Mouse (Mus musculus): ENCODE measurements at regions not wholly inside any gene's neighbourhood (a gene's known extent, or its start where the extent isn't known, plus 50 kb on each side); places are given as distances from the start of the nearest gene placed in this dataset.
A peak's percentile ranks its signal among the peaks of the same experiment; 100 is the strongest.

DNA sequence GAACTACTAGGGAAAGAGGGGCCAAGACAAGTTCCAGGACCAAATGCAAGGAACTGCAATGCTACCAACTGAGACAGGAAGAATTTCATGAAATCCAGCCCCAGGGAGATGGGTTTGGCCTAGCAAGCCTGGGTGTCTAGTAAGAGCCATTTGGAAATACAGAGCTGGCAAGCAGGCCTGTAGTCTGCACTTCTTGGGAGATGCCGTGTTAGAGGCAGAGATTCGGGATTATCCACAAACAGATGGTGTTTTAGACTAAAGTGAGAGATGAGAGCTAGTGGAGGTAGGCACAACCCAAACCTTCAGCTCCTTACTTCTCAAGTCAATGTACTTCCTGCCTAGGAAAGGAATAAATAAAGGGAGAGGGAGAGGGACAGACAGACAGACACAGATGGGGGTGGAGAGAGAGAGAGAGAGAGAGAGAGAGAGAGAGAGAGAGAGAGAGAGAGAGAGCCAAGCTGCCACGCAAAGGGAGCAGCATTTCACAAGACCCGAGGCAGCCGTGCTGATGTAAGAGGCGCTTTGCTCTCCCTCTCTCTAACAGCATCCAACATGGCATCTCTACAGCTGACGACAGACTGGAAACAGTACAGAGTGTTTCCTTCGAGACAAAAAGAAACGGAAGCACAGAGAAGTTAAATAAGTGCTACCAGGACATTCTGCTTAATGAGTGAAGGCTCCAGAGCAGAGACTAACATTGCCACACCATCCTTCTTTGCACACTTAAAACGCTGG, 182.9 kb downstream of the Irs2 start:
- no peak for DNase-seq (ENCODE audit: low spot score)

DNA sequence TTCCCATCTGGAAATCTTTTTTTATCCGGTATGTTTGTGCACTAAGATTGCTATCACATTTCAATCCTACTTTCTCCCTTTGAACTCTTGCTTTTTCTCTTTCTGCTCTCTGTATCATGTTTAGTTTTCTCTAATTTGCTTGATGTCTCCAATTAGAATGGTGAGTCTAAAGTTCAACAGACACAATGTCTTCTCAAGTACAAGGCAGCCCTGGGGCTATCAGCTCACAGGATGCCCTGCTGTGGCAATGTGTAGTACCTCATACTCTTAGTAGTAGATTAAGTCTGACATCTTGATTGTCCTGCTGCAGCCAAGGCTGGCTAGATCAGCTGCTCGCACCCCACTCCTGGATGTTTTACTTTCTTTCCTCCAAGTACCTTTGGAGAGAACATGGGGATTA, 186.4 kb downstream of the Irs2 start:
- no peak for DNase-seq (ENCODE audit: low spot score)

DNA sequence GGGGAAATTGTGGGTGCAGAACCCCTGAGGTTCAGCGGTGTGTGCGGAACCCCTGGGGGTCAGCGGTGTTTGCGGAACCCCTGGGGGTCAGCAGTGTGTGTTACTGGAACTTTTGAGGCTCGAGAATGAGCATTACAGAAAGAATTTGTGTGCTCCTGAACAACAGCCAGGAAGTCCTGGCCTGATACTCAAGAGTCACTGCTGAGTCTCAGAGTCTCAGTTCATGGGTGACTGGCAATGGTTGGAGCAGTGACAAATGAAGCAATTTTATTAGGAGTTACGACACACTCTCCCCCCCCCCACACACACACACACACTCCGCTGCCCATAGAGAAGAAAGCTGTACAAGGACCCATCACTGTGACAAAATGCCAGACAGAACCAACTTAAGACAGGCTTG, 193.8 kb downstream of the Irs2 start:
- no peak for DNase-seq (ENCODE audit: low spot score)

- peak; percentile 75 for DNase-seq (ENCODE audit: low spot score)
Observed at GRCm38 (mm10) chr8:10812060-10812670, 196.1 kb downstream of the Irs2 start.

- no peak for DNase-seq (ENCODE audit: low spot score)
Observed at GRCm38 (mm10) chr8:10807040-10807439, 201.2 kb downstream of the Irs2 start.

DNA sequence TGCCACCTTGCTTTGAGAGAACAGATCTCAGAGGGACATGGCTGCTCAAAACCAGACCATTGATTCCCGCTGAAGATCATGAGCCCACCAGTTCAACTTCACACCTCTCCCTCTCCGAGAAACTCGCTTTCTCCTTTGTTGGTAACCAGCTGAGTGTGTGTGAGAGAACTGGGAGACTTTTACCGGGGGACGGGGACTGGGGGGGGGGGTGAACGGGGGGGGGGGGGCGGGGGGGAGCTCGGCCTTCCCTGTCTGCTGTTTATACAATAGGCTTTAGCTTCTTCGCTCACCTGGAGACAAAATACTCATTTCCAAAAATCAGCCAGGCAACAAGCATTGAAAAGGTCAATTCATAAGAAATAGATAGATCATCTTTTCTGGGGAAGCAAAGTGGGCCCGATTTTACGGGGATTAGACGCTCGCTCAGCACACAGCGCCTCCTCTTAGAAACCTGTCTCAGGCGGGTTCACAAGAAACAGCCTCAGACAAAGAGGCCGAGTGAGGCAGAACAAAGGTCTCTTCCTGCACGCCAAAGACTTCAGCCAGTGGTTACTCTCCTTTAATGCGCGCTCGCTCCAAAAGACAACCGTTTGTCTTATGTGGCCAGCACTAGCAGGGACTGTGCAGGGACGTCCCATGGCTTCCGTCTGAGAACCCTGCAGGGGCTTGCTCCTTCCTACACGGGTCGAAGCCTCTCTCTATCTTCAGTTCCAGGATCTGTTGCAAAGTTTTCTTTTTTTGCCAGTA, 202.7 kb downstream of the Irs2 start:
- no peak for DNase-seq (ENCODE audit: low spot score)

DNA sequence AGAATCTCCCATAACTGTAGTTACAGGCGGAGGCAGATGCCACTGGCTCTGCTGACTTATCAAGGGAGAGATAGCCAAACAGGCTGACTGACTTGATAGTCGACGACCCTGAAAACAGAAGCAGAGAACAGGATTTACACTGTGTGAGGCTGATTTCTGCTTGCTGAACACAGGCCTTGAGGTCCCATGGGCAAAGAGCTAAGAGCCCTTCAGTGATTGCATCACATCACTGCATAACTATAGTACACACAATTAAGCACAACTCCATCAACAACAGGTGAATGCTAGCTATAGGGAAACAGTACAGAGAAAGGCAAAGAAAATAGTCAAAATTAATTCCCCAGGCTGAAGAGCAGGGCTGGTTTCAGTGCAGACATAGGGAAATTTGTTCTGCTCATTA, 203.3 kb downstream of the Irs2 start:
- no peak for DNase-seq (ENCODE audit: low spot score)

DNA sequence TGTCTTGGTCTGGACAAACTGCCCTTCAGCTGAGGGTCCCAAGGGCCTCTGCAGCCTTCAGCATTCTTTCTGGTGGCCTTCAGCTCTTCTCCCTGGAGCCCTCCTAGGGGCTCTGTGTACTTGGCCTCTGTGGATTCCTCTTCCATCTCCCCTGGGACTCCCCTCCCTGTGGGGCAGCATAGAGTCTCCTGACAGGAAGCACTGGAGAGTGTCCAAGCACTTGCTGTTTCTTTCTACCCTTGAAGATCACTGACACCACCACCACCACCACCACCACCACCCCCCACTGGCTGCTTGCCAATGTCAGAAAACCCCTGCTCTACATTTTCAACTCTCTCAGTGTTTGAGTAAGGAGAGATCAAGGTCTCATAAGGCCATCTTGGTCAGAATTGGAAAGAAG, 206.3 kb downstream of the Irs2 start:
- DNase-seq (ENCODE audit: low spot score), result no peak

DNA sequence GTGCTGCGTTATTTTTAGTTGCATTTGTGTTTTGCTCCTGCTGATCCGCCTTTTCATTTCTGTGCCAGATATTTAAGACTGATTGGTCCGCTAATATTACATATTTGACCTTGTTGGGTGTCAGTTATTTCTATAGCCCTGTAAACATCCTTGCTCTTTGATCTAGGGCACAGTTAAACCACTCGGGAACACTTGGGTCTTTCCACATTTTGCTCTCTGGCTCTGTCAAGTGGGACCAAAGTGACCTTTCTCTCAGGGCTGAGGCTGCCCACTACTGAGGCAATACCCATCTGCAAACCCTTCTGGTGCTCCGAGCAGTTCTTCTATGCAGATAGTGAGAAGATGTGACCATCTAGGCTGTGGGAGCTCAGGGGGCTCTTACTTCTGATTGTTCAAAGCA, 206.7 kb downstream of the Irs2 start:
- DNase-seq (ENCODE audit: low spot score), result no peak

- DNase-seq (ENCODE audit: low spot score), result no peak
Observed at GRCm38 (mm10) chr8:10798444-10798843, 209.8 kb downstream of the Irs2 start.

DNA sequence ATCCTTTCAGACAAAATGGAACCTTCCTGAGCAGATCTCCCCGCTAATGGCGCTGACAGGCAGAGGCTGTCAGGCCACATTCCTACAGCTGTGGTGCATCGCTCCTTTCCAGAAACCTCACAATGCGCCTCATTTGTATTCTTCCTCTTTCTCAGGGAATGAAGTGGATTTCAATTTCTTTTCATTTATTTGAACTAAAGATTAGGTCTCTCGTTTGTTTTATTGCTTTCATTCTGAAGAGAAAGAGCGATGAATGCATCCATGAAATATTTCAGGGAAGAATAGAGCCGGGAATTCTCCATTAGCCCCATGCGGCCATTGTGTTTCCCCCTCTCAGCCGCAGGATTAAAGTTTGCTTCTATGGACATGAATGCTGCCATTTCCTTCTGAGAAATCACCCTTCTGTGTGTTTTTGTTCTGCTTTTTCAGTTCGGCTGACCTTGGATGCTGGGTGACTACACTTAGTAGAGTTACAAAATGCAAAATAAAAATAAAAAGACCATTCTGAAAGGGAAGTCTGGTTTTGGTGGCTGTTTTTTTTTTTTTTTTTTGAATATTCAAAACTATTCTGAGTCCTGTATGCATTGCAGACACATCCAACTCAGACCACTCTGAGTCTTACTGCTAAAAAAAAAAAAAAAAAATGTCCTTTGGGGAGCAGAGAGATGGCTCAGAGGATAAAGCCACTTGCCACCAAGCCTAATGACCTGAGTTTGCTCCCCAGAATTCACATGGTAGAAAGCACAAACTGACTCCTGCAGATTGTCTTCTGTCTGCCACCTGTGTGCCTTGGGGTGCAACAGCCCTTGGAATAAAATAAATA, 213.7 kb downstream of the Irs2 start:
- DNase-seq (ENCODE audit: low spot score), result no peak

DNA sequence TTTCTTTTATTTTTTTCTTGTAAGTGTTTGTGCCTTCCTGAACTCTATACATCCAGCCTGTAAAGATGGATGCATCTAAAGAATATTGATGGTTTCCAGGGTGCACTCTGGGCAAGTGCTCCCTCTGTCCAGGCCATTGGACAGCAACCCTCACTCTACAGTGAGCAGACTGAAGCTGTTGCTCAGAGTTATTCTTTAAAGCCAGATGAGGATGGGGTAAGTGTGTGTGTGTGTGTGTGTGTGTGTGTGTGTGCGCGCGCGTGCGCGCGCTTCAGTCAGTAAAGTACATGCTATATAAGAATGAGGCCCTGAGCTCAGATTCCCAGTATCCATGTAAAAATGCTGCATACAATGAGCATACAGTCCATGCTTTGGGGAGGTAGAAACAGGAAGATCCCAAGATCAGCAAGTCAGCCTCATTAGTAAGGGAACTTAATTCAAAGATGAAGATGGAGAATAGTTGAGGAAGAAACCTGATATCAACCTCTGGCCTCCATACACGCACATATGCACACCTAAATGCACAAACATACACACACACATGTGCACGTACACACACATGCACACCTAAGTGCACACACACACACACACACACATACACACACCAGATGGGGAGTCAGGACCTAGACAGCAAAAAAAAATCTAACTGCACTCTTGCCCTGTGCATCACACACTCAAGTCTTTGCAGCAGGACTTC, 214.4 kb downstream of the Irs2 start:
- no peak for DNase-seq (ENCODE audit: low spot score)

DNA sequence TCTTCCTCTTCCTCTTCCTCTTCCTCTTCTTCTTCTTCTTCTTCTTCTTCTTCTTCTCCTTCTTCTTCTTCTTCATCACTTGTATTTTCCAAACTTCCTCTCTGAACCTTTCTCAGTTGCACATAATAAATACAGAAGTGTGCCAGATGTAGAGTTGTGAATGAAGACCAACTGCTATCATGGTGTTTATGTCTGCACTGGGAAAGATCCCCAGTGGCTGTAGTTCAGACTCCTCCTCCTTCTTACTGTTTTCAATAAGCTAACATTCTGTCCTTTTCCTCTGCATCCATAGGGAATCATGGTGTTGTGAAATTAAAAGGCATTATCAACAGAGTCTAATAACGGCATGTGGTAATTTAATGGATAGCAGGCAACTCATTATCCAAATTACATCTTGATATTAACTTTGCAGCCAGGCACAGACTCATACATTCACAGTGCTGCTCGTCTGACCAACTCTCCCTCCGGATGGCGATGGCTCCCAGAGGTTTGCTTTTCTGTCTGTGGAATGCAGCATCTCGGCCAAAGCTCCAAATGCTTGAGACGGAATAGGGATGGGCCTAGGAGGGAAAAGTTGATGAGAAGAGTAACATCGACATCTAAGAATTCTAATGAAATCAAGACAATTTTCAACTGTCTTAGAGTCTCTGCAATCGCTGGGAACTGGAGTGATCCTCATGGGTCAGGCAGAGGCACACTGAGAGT, 219.6 kb downstream of the Irs2 start:
- no peak for DNase-seq (ENCODE audit: low spot score)

DNA sequence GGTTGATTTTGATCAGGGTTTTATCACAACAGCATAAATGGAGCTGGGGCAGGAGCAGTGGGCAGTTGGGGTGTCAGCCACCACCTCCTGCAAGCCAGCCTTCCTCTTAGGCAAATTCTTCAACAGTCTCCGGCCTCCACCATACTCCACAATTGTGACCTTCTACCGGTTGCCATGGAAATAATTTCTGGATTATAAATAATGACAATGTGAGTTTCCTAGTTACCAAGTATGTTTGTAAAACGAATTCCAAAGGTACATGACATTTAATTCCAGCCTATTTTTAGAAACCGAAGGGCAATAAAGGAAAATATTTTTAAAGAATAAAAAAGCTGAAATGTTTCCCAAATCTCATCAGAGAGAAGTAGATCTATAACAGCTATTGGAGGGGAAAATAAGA, 222.5 kb downstream of the Irs2 start:
- DNase-seq (ENCODE audit: low spot score), result no peak

DNA sequence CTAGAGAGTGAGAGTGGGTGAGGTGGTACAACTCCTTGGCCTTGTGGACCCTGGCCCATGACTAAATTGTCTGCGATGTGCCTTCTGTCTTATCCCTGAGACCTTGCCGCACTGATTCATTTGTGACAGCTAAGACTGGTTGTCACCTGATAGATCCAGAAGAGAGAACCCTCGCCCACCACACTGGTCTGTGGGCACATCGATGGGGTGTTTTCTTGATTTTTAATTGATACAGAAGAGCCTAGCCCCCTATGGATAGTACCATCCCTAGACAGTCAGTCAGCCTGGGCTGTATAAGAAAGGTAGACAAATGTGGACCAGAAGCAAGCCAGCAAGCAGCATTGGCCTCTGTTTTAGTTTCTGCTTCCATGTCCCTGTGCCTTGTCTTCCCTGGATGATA, 222.9 kb downstream of the Irs2 start:
- no peak for DNase-seq (ENCODE audit: low spot score)

DNA sequence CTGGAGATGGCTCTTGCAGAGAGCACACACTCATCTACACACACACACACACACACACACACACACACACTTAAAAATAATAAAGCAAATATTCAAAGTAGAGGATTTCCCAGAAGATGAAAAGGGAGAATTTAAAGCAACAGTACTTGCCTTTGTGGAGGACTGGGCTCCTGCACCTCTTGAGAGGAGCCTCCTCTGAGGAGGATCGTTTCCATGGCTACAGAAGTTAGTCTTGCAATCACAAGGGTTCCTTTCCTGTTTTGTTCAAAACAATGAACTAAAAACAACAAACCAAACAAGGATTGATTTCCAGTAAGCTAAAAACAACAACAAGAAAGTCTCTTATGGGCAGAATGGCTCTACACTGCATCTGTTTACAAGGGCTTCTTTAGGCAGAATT, 223.8 kb downstream of the Irs2 start:
- no peak for DNase-seq (ENCODE audit: low spot score)

- DNase-seq (ENCODE audit: low spot score), result no peak
Observed at GRCm38 (mm10) chr8:10781860-10782259, 226.4 kb downstream of the Irs2 start.

GRCm38 (mm10) chr8:10779636-10780035, 228.6 kb downstream of the Irs2 start:
- DNase-seq (ENCODE audit: low spot score), result no peak

DNA sequence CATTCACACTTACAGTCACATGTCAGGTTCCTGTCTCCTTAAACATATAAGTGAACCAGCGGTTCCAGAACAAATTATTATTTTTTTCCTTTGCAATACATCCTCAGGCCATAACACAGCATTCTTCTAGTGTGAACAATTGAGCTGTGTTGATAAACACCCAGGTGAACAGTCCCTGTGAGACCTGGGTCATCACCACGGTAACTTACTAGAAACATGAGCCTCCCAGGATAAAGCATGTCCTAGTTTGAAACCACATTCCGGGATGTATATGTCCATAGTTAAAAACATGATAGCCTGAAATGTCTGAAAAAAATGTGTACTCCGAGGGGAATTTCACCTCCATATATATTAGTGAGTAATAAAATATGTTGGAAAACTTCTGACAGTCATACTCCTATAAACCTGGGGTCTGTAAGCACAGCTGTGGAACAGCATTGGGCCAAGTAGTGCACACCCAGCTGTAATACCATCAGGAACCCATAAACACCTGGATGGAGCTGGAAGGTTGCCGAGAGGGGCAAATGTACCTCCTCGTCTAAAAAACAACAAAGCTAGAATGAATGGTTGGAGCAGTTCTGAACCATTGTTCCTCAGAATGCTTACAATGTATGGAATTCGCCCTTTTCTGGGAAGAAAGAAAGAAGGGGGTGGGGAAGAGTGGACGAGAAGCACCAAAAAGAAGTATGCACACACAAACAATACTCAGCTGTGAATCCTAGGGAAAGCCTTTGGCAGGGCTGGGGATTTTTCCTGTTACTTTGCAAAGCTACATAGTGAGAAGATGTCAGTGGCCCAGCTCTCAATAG, 232.9 kb downstream of the Irs2 start:
- DNase-seq (ENCODE audit: low spot score), result no peak

DNA sequence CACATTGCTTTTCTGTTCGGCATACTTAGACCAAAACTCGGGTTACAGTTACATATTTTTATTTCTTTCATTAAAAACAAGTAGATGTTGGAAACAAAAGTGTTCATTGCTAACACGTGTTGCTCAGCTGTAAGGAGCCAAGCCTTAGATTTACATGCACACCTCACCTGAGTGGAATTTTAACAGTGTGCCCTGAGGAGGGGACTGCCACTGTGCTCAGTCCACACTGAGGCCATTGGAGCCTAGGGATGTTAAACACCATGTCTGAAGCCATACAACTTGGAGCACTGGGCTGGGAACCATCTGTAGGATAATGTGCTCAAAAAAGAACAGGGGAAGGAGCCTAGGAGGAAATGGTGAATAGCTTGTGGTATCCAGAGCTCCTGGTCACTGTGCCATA, 233.5 kb downstream of the Irs2 start:
- DNase-seq (ENCODE audit: low spot score), result no peak
